17 mouse cellular contexts compared by ENCODE assay signal in genomic region chr2:109944995-109945394, GRCm38 (mm10). TPM values are rescaled to one million over a fixed set of nuclear protein-coding genes. Genes with fewer than 3 reads are reported as not detected.
DNase-seq lines count a peak whose midpoint lies in the region; ATAC-seq and TF ChIP-seq lines count a peak whose summit lies in the region.
"Had no signal": no experiment of that assay in that cellular context is flagged by ENCODE, and none has a peak within 500 bp of the region (broad histone marks: within the 10 kb centered on the region; RNA-seq: fewer than 3 reads in every experiment).

No protein-coding gene starts in this region.

- H3K9ac ChIP-seq in heart, postnatal 0 days (replicated peaks; ENCODE audit: low read depth, low read length): no peak overlapping the region
- H3K9ac ChIP-seq: embryonic facial prominence, embryonic 12.5 days; midbrain, embryonic 13.5 days had no signal

- H3K9me3 ChIP-seq in E14TG2a.4 (ENCODE audit: low read length): no peaks in the 10 kb centered on the region
- H3K9me3 ChIP-seq in heart, postnatal 0 days (replicated peaks; ENCODE audit: control insufficient read depth, low read length): no peaks in the 10 kb centered on the region
- H3K9me3 ChIP-seq: embryonic facial prominence, embryonic 12.5 days; midbrain, embryonic 13.5 days had no signal

- H3K27ac ChIP-seq in heart, postnatal 0 days (ENCODE audit: low read depth): peak overlapping the region; percentile 79
- H3K27ac ChIP-seq: embryonic facial prominence, embryonic 12.5 days; gastrocnemius, adult 2 months; midbrain, embryonic 13.5 days had no signal

- 24% methylated on average over 9 of the region's 9 CpGs for WGBS in heart, postnatal 0 days

- peak overlapping the region; percentile 27; the same call in 1 of the 2 replicates for H3K4me2 ChIP-seq in heart, postnatal 0 days (ENCODE audit: low read depth, low read length)
- H3K4me2 ChIP-seq: embryonic facial prominence, embryonic 12.5 days; midbrain, embryonic 13.5 days had no signal

- peak; percentile 68 for DNase-seq in 3T3-L1 (ENCODE audit: low read depth, low spot score)
- peak; percentile 32 to 53 for DNase-seq in heart, adult 9 months (ENCODE audit: low spot score in 2 of 2)
- peak; percentile 84 for DNase-seq in heart, postnatal 0 days (ENCODE audit: low spot score)
- DNase-seq in layer of hippocampus, postnatal 10 days (ENCODE audit: low spot score in 2 of 2): no peak
- DNase-seq in gastrocnemius, postnatal 10 days: no peak
- no peak for DNase-seq in spleen, adult 12 weeks (ENCODE audit: low spot score)
- DNase-seq: adrenal gland, postnatal 10 days; cerebellum, adult 11 months; gastrocnemius, adult 2 months; kidney, adult 9 months; lung, adult 2 months; lung, postnatal 4 days had no signal

- peak overlapping the region; percentile 8; the same call in 1 of the 2 replicates for H3K4me3 ChIP-seq in E14TG2a.4 (replicated peaks; ENCODE audit: low read length)
- no peak overlapping the region for H3K4me3 ChIP-seq in heart, postnatal 0 days (ENCODE audit: low read depth, low read length)
- H3K4me3 ChIP-seq: embryonic facial prominence, embryonic 12.5 days; gastrocnemius, adult 2 months; midbrain, embryonic 13.5 days had no signal

- peaks cover 16% of the 10 kb centered on the region; the same call in 1 of the 2 replicates for H3K36me3 ChIP-seq in E14TG2a.4 (ENCODE audit: insufficient read depth, low read length)
- no peaks in the 10 kb centered on the region for H3K36me3 ChIP-seq in heart, postnatal 0 days (replicated peaks; ENCODE audit: control insufficient read depth, insufficient read depth, low read length)
- H3K36me3 ChIP-seq: embryonic facial prominence, embryonic 12.5 days; midbrain, embryonic 13.5 days had no signal

- 0 out of 2 replicates have a peak, but pooled peaks have one; percentile 84 for TF ChIP-seq EP300 in heart, postnatal 0 days (IDR thresholded peaks at IDR 0.05; ENCODE audit: low read depth)

- ATAC-seq in heart, postnatal 0 days (ENCODE audit: insufficient read depth, low read depth): peak; percentile 93
- ATAC-seq: CD4-positive, CD25-positive, alpha-beta regulatory T cell, adult 4 months; forebrain, embryonic 16.5 days; midbrain, embryonic 13.5 days had no signal

- H3K4me1 ChIP-seq in E14TG2a.4 (replicated peaks; ENCODE audit: low read depth, low read length): peaks cover 88% of the 10 kb centered on the region
- peaks cover 31% of the 10 kb centered on the region for H3K4me1 ChIP-seq in heart, postnatal 0 days (ENCODE audit: control insufficient read depth, insufficient read depth)

- TF ChIP-seq CTCF in E14TG2a.4 (conservative IDR thresholded peaks at IDR 0.05; ENCODE audit: low read length): no peak
- no peak for TF ChIP-seq CTCF in heart, postnatal 0 days (IDR thresholded peaks at IDR 0.05; ENCODE audit: low read depth)

- H3K27me3 ChIP-seq in E14TG2a.4 (ENCODE audit: insufficient read depth, low read length): no peaks in the 10 kb centered on the region
- no peaks in the 10 kb centered on the region for H3K27me3 ChIP-seq in heart, postnatal 0 days (ENCODE audit: control insufficient read depth, insufficient read depth, low read length)
- H3K27me3 ChIP-seq: embryonic facial prominence, embryonic 12.5 days had no signal

RNA-seq across cellular contexts. Expression of gene Lgr4, which starts 27.5 kb away (rescaled TPM):
- total RNA-seq in heart, postnatal 0 days (2014; rRNA removed; ENCODE audit: low replicate concordance): 49.7 and 61.2 TPM in 2 replicates
- polyA plus RNA-seq in heart, postnatal 0 days (2015; fragmentation: Nextera tagmentation; extraction: Ambion mirVana): 10.2 and 10.9 TPM in 2 replicates
- 10 to 100 TPM; 24.8 to 25.4 TPM for total RNA-seq in layer of hippocampus, postnatal 10 days (2021)
- total RNA-seq in gastrocnemius, postnatal 10 days (2021): 10 to 100 TPM; 25.0 to 25.3 TPM

RNA-seq across cellular contexts. Expression of gene Lin7c, which starts 54.3 kb away (rescaled TPM):
- 28.1 and 32.3 TPM in 2 replicates for total RNA-seq in heart, postnatal 0 days (2014; rRNA removed; ENCODE audit: low replicate concordance)
- polyA plus RNA-seq in heart, postnatal 0 days (2015; fragmentation: Nextera tagmentation; extraction: Ambion mirVana): 27.8 and 28.2 TPM in 2 replicates
- 100 to 1,000 TPM; 142 to 160 TPM for total RNA-seq in layer of hippocampus, postnatal 10 days (2021)
- 10 to 100 TPM; 30.4 to 32.1 TPM for total RNA-seq in gastrocnemius, postnatal 10 days (2021)

Comparison
In these comparisons a context has a peak if more than half of its experiments do, and no peak if none do; other contexts are left out.
1. DNase-seq: peak in 3T3-L1 (single experiment), heart, adult 9 months (2 of 2) and heart, postnatal 0 days (single experiment); none in layer of hippocampus, postnatal 10 days (0 of 2), gastrocnemius, postnatal 10 days (single experiment) and spleen, adult 12 weeks (single experiment).